Mouse (Mus musculus) forebrain, embryonic 15.5 days (tissue): ENCODE data around the gene Lmx1a. TPM values are rescaled to one million over a fixed set of nuclear protein-coding genes. Genes with fewer than 3 reads are reported as not detected.

Experiments used
- ATAC-seq: fragments of 200-750 bp; cut with Nextera tagmentation; replicated peaks from 2 replicates; pipeline ENCODE4 v1.8.0; 2017; ENCODE audit warnings: mild to moderate bottlenecking, moderate TSS enrichment, moderate library complexity
- H3K27ac ChIP-seq: fragments of 300-500 bp; sonication (generic); replicated peaks from 2 replicates; pipeline ENCODE4 v1.5.1; 2015; ENCODE audit warnings: mild to moderate bottlenecking, inconsistent platforms
- H3K27me3 ChIP-seq: fragments of 300-500 bp; sonication (generic); 2 replicates; pipeline ENCODE4 v1.6.1; 2015; ENCODE audit warnings: inconsistent platforms
- H3K36me3 ChIP-seq: fragments of 300-500 bp; sonication (generic); 2 replicates; pipeline ENCODE4 v1.6.1; 2015; ENCODE audit warnings: mild to moderate bottlenecking, inconsistent platforms
- H3K4me1 ChIP-seq: fragments of 300-500 bp; sonication (generic); 2 replicates; pipeline ENCODE4 v1.6.1; 2015; ENCODE audit warnings: inconsistent platforms
- H3K4me2 ChIP-seq: fragments of 300-500 bp; sonication (generic); replicated peaks from 2 replicates; pipeline ENCODE4 v1.6.1; 2015; ENCODE audit warnings: mild to moderate bottlenecking, inconsistent platforms
- H3K4me3 ChIP-seq: fragments of 300-500 bp; sonication (generic); 2 replicates; pipeline ENCODE4 v1.5.1; 2015; ENCODE audit warnings: mild to moderate bottlenecking, inconsistent platforms
- H3K9ac ChIP-seq: fragments of 300-500 bp; sonication (generic); replicated peaks from 2 replicates; pipeline ENCODE4 v1.6.1; 2015; ENCODE audit warnings: mild to moderate bottlenecking, inconsistent platforms
- H3K9me3 ChIP-seq: fragments of 300-500 bp; sonication (generic); 2 replicates; pipeline ENCODE4 v1.6.1; 2016; ENCODE audit warnings: inconsistent platforms
- WGBS: fragments of 180-500 bp; shearing (Covaris S2); methylation state at CpG from one replicate; pipeline ENCODE4 v1.1.7; 2015; ENCODE audit warnings: mixed read lengths; 5-methylcytosine and 5-hydroxymethylcytosine counted together
- polyA plus RNA-seq: library from polyadenylated mRNA; unstranded; fragments of >200 nt; fragmentation: Nextera tagmentation; extraction: Ambion mirVana; gene quantifications from 2 replicates; pipeline ENCODE4 v1.2.1, GENCODE M21; 2015

Lmx1a gene
- polyA plus RNA-seq, 1 experiment from 2014 or later = 3.7 TPM

- no peak for ATAC-seq
- peak overlapping the region; percentile 44 for H3K4me3 ChIP-seq
These were observed 1.1 kb upstream of the Lmx1a start for GRCm38 (mm10) chr1:167688001-167688346.

GRCm38 (mm10) chr1:167688347-167689231 is 448 bp upstream of the Lmx1a start:
- peaks cover 30% of the 10 kb centered on the region for H3K4me1 ChIP-seq
- H3K27ac ChIP-seq = no peak overlapping the region
- peak; percentile 57 for ATAC-seq
- H3K4me3 ChIP-seq = peak overlapping the region; percentile 44
- H3K36me3 ChIP-seq = no peaks in the 10 kb centered on the region
- under 1% methylated on average over 92 of the region's 98 CpGs for WGBS
- peaks cover 7% of the 10 kb centered on the region for H3K9me3 ChIP-seq
- H3K9ac ChIP-seq = peak overlapping the region; percentile 36
- peak overlapping the region; percentile 83 for H3K4me2 ChIP-seq
- H3K27me3 ChIP-seq = peaks cover 65% of the 10 kb centered on the region

More at GRCm38 (mm10) chr1:167688001-167688346, 1.1 kb upstream of the Lmx1a start:
- H3K4me1 ChIP-seq = peaks cover 30% of the 10 kb centered on the region
- no peak overlapping the region for H3K27ac ChIP-seq
- peaks cover 7% of the 10 kb centered on the region for H3K9me3 ChIP-seq
- peaks cover 60% of the 10 kb centered on the region for H3K27me3 ChIP-seq
- H3K4me2 ChIP-seq = peak overlapping the region; percentile 83
- H3K36me3 ChIP-seq = no peaks in the 10 kb centered on the region
- WGBS = under 1% methylated on average over 8 of the region's 8 CpGs
- H3K9ac ChIP-seq = no peak overlapping the region

- WGBS = under 1% methylated on average over 36 of the region's 36 CpGs
- Histone ChIP-seq H3K36me3 (no peaks in the 10 kb centered on the region), H3K27ac (no peak overlapping the region), H3K4me2 (peak overlapping the region; percentile 83), H3K4me3 (peak overlapping the region; percentile 44), H3K27me3 (peaks cover 70% of the 10 kb centered on the region), H3K4me1 (peaks cover 30% of the 10 kb centered on the region), H3K9ac (peak overlapping the region; percentile 36; the same call in 1 of the 2 replicates), H3K9me3 (peaks cover 4% of the 10 kb centered on the region)
- ATAC-seq = peak; percentile 48
These were observed 463 bp downstream of the Lmx1a start for GRCm38 (mm10) chr1:167689262-167690137.

GRCm38 (mm10) chr1:167690138-167690710 is 1.2 kb downstream of the Lmx1a start:
- ATAC-seq = no peak
- H3K4me3 ChIP-seq = peak overlapping the region; percentile 44; the same call in 1 of the 2 replicates
- H3K4me2 ChIP-seq = no peak overlapping the region
- H3K36me3 ChIP-seq = no peaks in the 10 kb centered on the region
- peaks cover 30% of the 10 kb centered on the region for H3K4me1 ChIP-seq
- no peak overlapping the region for H3K27ac ChIP-seq
- H3K9me3 ChIP-seq = no peaks in the 10 kb centered on the region
- H3K27me3 ChIP-seq = peaks cover 77% of the 10 kb centered on the region
- under 1% methylated on average over 17 of the region's 17 CpGs for WGBS
- H3K9ac ChIP-seq = no peak overlapping the region

- H3K36me3 ChIP-seq = no peaks in the 10 kb centered on the region
- H3K9ac ChIP-seq = no peak overlapping the region
- H3K4me3 ChIP-seq = no peak overlapping the region
- WGBS = 3% methylated on average over 21 of the region's 21 CpGs
- no peak overlapping the region for H3K4me2 ChIP-seq
- peaks cover 30% of the 10 kb centered on the region for H3K4me1 ChIP-seq
- no peak for ATAC-seq
- H3K9me3 ChIP-seq = no peaks in the 10 kb centered on the region
- H3K27ac ChIP-seq = no peak overlapping the region
- H3K27me3 ChIP-seq = peaks cover 80% of the 10 kb centered on the region
These were observed 1.9 kb downstream of the Lmx1a start for GRCm38 (mm10) chr1:167690716-167691550.

- H3K36me3 ChIP-seq = no peaks in the 10 kb centered on the region
- no peak for ATAC-seq
- peaks cover 30% of the 10 kb centered on the region for H3K4me1 ChIP-seq
- peaks cover 82% of the 10 kb centered on the region for H3K27me3 ChIP-seq
- H3K4me2 ChIP-seq = peak overlapping the region; percentile 22; the same call in 1 of the 2 replicates
- 1% methylated on average over 44 of the region's 44 CpGs for WGBS
- H3K9me3 ChIP-seq = no peaks in the 10 kb centered on the region
- H3K9ac ChIP-seq = no peak overlapping the region; the same call in 1 of the 2 replicates
- peak overlapping the region; percentile 16 for H3K4me3 ChIP-seq
- no peak overlapping the region for H3K27ac ChIP-seq
These were observed 3.1 kb downstream of the Lmx1a start for GRCm38 (mm10) chr1:167691911-167692682.

- Histone ChIP-seq H3K4me2 (no peak overlapping the region), H3K9ac (no peak overlapping the region), H3K4me3 (no peak overlapping the region), H3K27ac (no peak overlapping the region), H3K36me3 (no peaks in the 10 kb centered on the region), H3K9me3 (no peaks in the 10 kb centered on the region), H3K27me3 (peaks cover 78% of the 10 kb centered on the region), H3K4me1 (peaks cover 30% of the 10 kb centered on the region)
- no peak for ATAC-seq
- WGBS = 1% methylated on average over 7 of the region's 7 CpGs
These were observed 3.6 kb downstream of the Lmx1a start for GRCm38 (mm10) chr1:167692683-167693045.

GRCm38 (mm10) chr1:167693499-167694240 is 4.6 kb downstream of the Lmx1a start:
- Histone ChIP-seq H3K27me3 (peaks cover 78% of the 10 kb centered on the region), H3K36me3 (no peaks in the 10 kb centered on the region), H3K4me3 (no peak overlapping the region), H3K27ac (no peak overlapping the region), H3K9me3 (no peaks in the 10 kb centered on the region), H3K9ac (no peak overlapping the region), H3K4me1 (peaks cover 23% of the 10 kb centered on the region), H3K4me2 (no peak overlapping the region)
- 3% methylated on average over 9 of the region's 9 CpGs for WGBS
- ATAC-seq = no peak

- Histone ChIP-seq H3K9ac (no peak overlapping the region), H3K9me3 (no peaks in the 10 kb centered on the region), H3K27me3 (peaks cover 76% of the 10 kb centered on the region), H3K27ac (no peak overlapping the region), H3K4me3 (no peak overlapping the region), H3K4me2 (no peak overlapping the region), H3K4me1 (peaks cover 13% of the 10 kb centered on the region), H3K36me3 (no peaks in the 10 kb centered on the region)
- 10% methylated on average over 3 of the region's 3 CpGs for WGBS
- ATAC-seq = no peak
These were observed 5.7 kb downstream of the Lmx1a start for GRCm38 (mm10) chr1:167694731-167695130.

- Histone ChIP-seq H3K9ac (no peak overlapping the region), H3K4me1 (peaks cover 11% of the 10 kb centered on the region), H3K4me3 (no peak overlapping the region), H3K27me3 (peaks cover 85% of the 10 kb centered on the region), H3K36me3 (no peaks in the 10 kb centered on the region), H3K27ac (no peak overlapping the region), H3K9me3 (no peaks in the 10 kb centered on the region), H3K4me2 (no peak overlapping the region)
- ATAC-seq = no peak
- WGBS = 27% methylated on average over 11 of the region's 11 CpGs
These were observed 6.9 kb downstream of the Lmx1a start for GRCm38 (mm10) chr1:167695910-167696459.
